Mouse (Mus musculus) retina, postnatal 7 days (tissue): ENCODE results near the gene Osbp.

Source experiments
- DNase-seq: peaks from one replicate; pipeline ENCODE4 v3.0.0-alpha.2; 2012; ENCODE audit warnings: low read depth, low spot score

Osbp gene

DNA sequence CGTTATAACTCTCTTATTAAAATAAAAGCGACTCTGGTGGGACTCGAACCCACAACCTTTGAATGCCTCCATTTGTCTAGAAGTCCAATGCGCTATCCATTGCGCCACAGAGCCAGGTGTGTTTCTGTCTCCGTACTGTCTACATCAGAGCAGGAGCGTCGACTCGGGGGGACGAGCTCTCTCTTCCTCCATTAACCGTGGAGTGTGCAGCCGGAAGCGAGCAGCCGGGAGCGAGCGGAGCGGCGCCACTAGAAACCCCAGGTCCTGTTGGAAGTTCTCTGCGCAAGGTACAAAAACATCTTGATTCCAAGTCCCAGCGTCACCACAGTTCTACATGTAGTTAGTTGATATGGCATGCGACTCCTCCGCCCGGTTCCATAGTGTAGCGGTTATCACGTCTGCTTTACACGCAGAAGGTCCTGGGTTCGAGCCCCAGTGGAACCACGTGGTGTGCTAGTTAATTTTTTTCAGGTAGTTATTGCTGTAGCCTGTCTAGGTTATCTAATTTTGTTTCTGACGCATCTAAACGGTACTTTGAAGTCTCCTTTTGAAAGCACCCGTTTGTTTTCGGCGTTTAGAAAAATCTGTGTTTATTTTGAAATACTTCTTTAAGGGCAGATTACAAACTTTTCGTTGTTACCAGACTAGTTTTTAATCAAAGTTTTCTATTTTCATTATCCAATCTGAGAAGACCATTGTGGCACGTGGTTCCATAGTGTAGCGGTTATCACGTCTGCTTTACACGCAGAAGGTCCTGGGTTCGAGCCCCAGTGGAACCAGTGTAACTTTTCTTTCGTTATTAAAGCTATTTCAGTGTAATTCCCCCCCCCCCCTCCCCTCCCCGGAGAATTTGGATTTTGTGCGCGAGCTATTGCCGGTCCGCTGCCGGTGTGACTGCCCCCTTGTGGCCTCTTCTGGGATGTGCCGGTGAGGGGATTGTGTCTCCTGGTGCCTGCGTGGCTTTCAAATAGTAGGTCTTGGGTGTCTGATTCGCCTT lies 46.1 kb downstream of the Osbp start:
- DNase-seq = peak; percentile 83

DNA sequence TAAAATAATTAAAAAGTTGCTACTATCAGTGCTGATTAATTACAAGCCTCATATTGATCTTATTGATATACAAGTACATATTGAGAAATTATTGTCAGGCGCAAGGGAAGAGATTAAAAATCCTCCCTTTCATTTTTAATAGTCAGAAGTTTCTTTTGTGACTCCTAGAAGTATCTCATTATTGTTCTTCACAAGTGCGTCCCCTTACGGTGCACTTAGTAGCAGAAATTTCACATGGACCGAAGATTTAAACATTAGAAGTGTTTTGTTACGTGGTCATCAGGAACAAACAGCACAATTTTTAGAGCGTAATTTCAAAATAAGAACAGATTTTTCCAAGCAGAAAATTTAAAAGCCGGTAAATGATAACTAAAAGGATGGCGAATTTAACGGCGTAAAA lies 46.9 kb downstream of the Osbp start:
- DNase-seq = no peak

DNA sequence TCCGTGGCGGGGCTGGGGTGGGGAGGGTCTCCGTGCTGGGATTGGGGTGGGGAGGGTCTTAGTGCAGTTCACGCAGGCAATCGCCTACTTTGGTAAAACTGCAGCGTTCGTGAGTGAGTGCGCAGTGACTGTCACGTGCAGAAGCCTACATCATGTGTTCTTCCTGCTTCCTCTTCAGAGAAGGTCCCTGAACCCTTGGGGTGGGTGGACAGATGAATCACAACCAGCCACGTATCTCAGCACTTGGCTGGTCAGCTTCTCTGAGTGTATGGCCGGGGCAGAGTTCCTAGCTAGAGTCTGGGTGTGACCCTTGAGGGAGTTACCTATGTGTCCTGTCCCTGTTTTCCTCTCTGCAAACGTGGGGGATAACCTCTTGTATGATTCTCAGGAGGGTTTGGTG lies 47.5 kb downstream of the Osbp start:
- no peak for DNase-seq

DNA sequence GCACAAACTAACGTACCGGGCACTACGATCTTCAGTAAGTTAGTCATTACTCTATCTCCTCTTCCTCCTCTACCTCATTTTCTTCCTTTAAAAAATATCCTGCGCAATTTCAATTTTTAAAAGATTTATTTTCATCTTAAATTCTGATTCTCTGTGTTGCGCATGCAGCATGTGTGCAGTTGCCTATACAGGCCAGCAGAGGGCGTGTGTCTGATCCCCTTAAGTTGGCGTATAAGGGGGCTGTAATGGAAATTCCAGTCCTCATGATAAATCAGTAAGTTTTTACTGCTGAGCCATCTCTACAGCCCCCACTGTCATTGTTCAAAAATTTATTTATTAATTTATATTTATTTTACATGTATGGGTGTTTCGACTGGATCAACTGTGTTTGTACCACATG lies 50.0 kb downstream of the Osbp start:
- DNase-seq = no peak

DNA sequence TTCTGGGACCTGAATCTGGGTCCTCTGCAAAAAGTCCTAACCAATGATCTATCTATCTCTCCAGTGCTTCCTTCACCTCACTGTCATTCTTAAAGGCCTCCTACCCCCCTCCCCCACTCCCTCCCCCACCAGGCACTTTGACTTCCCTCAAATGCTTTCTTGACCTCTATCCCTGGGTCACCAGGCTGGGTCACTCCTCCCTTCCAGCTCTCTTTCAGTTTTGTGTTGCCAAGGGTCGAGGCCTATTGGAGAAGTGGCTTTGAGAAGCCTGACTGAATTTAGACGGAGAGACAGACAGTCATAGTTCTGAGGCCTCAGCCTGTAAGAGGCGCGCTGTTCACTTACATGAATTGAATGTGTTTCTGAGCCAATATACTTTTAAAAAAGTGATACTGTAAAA lies 50.5 kb downstream of the Osbp start:
- DNase-seq = no peak

DNA sequence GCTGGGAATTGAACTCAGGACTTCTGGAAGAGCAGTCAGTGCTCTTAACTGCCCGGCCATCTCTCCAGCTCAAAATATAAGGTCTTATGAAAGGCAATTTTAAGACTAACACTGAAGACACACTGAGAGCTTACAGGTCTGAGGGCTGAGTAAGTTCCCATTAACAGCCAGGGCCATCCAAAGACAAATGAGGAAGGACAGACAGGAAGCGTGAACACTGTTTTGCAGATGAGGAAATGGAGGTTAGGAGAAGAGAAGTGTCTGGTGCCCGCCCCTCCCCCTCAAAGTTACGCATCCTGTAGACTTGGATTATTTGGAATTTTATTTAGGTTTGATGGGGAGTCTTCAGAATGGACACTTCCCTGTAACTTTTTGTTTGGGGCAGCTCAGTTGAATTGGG lies 58.4 kb downstream of the Osbp start:
- DNase-seq = no peak

DNA sequence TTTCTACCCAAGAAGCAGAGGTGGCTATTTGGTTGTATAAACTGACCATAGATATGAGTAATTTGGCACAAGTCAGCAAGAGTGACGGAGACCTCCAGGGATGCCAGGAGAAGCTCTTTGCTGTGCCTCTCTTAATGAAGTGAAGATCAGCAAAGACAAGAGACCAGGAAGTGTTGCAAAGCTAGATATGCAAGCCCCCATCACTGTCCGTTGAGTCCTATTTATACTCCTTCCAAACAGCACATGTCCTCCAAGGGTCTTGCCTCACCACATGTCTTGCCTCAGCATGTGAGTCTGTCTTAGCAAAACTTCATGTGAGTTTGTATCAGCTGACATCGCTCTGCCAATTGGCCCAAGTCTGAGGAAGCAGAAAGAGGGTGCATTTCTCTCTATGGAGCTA lies 59.6 kb downstream of the Osbp start:
- no peak for DNase-seq

DNA sequence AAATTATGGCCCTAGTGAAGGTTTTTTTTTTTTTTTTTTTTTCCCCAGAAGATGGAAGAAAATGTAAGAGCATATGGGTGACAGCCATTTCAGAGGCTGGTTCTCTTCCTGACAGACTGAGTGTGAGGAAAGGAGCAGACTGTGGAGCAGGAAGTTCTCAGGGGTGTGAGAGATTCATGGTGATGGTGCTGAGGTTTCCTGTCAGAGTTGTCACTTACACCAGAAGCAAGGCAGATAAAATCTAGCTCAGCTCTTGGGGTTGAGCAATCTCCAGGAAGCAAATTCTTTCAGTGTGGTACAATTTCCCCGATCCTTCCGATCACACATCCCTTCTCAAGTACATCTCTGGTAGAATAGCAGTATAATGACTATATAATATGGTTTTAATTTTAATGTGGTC lies 60.9 kb downstream of the Osbp start:
- DNase-seq = no peak

DNA sequence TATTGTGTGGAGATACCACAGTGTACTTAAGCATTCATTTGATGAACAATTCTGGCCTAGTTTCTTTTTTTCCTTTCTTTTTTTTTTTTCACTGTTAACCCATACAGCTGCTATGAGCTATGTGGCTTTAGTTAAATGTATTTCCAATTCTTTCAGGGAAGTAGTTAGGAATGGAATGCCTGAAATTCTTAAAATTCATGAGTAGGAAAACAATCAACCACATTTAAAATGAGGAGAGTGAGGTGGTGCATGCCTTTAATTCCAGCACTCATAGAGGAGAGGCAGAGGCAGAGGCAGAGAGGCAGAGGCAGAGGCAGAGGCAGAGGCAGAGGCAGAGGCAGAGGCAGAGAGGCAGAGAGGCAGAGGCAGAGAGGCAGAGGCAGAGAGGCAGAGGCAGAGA lies 72.0 kb downstream of the Osbp start:
- DNase-seq = no peak

DNA sequence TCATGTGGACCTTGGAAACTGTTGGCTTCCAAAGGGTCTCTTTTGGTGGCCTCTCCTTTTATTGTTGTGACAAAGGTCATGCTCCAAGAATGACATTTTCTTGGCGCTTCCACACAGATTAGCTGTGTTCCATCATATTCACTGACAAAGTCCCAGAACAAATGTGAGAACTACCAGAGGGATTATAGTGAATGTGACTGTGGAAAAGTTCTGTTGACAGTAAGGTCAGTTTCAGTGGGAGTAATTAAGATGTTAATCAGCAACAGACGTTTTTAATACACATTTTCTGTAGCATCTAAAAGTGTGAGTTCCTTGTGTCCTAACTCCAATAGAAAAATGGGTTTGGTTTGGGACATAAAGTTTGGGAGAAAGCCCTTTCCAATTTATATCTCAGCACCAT lies 75.5 kb downstream of the Osbp start, which contains the start of gene Olfr1423:
TSS of gene Olfr1423 (minus strand) at position 101 of the 400 bp plus-strand sequence.
- DNase-seq = no peak

DNA sequence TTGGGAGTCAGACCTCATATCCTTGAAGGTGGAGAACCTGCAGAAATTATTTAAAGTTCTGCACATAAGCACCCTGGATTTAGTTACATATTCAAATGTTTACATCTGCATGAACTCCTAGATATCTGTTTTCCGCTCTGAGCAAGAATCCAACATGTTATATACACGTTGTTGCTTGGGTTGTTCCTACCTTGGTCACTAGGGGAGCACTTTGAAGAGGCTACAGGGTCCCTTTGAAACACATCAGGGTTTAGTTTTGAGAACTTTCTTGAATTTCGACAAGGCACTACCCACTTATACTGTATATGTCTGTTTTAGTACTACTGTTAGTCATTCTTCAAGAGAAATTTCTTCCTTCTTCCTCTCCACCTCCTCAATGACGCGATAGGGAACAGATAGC lies 77.4 kb downstream of the Osbp start:
- DNase-seq = no peak
